Mouse (Mus musculus): ENCODE measurements at regions not wholly inside any gene's neighbourhood (a gene's known extent, or its start where the extent isn't known, plus 50 kb on each side); places are given as distances from the start of the nearest gene placed in this dataset.

DNA sequence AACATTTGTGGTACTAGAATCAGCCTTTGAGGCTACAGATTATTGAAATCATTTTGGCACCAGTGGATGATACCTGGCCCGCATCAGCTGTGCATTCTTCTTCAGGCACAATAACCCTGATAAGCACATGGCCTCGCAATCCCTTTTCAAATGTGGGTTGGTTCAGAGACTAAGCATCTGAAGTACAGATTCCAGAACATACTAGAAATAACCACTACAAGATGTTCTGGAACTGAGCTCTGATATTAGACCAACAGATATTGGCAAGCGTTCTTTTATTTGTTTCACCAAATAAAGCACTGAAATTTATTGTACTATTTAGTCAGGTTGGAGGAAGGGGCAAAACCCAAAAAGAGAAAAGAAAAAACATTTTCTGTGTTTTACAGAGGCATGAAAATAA is 68.1 kb upstream of the 1810046K07Rik start:
- no peak for TF ChIP-seq ZC3H11A (IDR thresholded peaks at IDR 0.05; ENCODE audit: borderline replicate concordance, low read depth, low read length)
- no peak for TF ChIP-seq CHD2 (IDR thresholded peaks at IDR 0.05; ENCODE audit: low read depth, low read length)
- TF ChIP-seq ZNF384 (IDR thresholded peaks at IDR 0.05; ENCODE audit: low read depth, low read length), result no peak
- no peak for TF ChIP-seq MAFK (IDR thresholded peaks at IDR 0.05; ENCODE audit: insufficient read depth, low read depth, low read length)
